In genomic region chr7:66260763-66261390, GRCm38 (mm10) we compare ENCODE assay signal across 11 mouse cellular contexts.
DNase-seq lines count a peak whose midpoint lies in the region; ATAC-seq lines count a peak whose summit lies in the region.
"Had no signal": no experiment of that assay in that cellular context is flagged by ENCODE, and none has a peak within 500 bp of the region (broad histone marks: within the 10 kb centered on the region; RNA-seq: fewer than 3 reads in every experiment).

No protein-coding gene starts in this region.

- H3K36me3 ChIP-seq in hindbrain, embryonic 10.5 days: no peaks in the 10 kb centered on the region
- H3K36me3 ChIP-seq in hindbrain, embryonic 11.5 days (ENCODE audit: control insufficient read depth, insufficient read depth, low read length): no peaks in the 10 kb centered on the region
- H3K36me3 ChIP-seq in heart, embryonic 16.5 days (ENCODE audit: control insufficient read depth, insufficient read depth): no peaks in the 10 kb centered on the region
- H3K36me3 ChIP-seq: neural tube, embryonic 13.5 days had no signal

- WGBS in hindbrain, embryonic 10.5 days: 85% methylated on average over 7 of the region's 7 CpGs
- WGBS in hindbrain, embryonic 11.5 days: 84% methylated on average over 7 of the region's 7 CpGs
- WGBS in heart, embryonic 16.5 days: 46% methylated on average over 7 of the region's 7 CpGs

- no peak for DNase-seq in hindbrain, embryonic 10.5 days (ENCODE audit: low spot score)
- no peak for DNase-seq in hindbrain, embryonic 11.5 days (ENCODE audit: low spot score)
- DNase-seq in MN1 (ENCODE audit: low spot score): peak; percentile 26
- DNase-seq in brain, adult 2 months (ENCODE audit: low read depth, low spot score): peak; percentile 91
- no peak for DNase-seq in adrenal gland, adult 2 months
- DNase-seq in layer of hippocampus, adult 9-11 months: no peak
- DNase-seq in spleen, postnatal 4 days (ENCODE audit: low spot score in 2 of 2): no peak
- DNase-seq: spleen, adult 18-20 months had no signal

- ATAC-seq in hindbrain, embryonic 11.5 days (ENCODE audit: low FRiP score): no peak
- peak; percentile 37; the same call in 1 of the 2 replicates for ATAC-seq in heart, embryonic 16.5 days (replicated peaks; ENCODE audit: extremely low read depth, insufficient read depth, low FRiP score)

- 0 out of 2 replicates have a peak overlapping the region, but pooled peaks have one; percentile 23 for H3K27ac ChIP-seq in hindbrain, embryonic 10.5 days
- no peak overlapping the region for H3K27ac ChIP-seq in hindbrain, embryonic 11.5 days (ENCODE audit: low read depth, low read length)
- H3K27ac ChIP-seq in heart, embryonic 16.5 days (ENCODE audit: low read length): no peak overlapping the region
- H3K27ac ChIP-seq: limb, embryonic 12.5 days; neural tube, embryonic 13.5 days had no signal

- H3K4me1 ChIP-seq in hindbrain, embryonic 10.5 days (replicated peaks): peaks cover 22% of the 10 kb centered on the region
- H3K4me1 ChIP-seq in hindbrain, embryonic 11.5 days (replicated peaks; ENCODE audit: control insufficient read depth, insufficient read depth, low read length): no peaks in the 10 kb centered on the region
- H3K4me1 ChIP-seq in heart, embryonic 16.5 days (ENCODE audit: control insufficient read depth, insufficient read depth, low read length): peaks cover 11% of the 10 kb centered on the region

- no peak overlapping the region for H3K4me2 ChIP-seq in hindbrain, embryonic 11.5 days (replicated peaks; ENCODE audit: low read depth, low read length)
- no peak overlapping the region for H3K4me2 ChIP-seq in heart, embryonic 16.5 days (ENCODE audit: low read depth, low read length)
- H3K4me2 ChIP-seq: limb, embryonic 12.5 days; neural tube, embryonic 13.5 days had no signal

- no peaks in the 10 kb centered on the region for H3K9me3 ChIP-seq in hindbrain, embryonic 10.5 days
- H3K9me3 ChIP-seq in hindbrain, embryonic 11.5 days (ENCODE audit: control insufficient read depth, low read length): no peaks in the 10 kb centered on the region
- no peaks in the 10 kb centered on the region for H3K9me3 ChIP-seq in heart, embryonic 16.5 days (replicated peaks; ENCODE audit: control insufficient read depth, low read length)
- H3K9me3 ChIP-seq: limb, embryonic 12.5 days; neural tube, embryonic 13.5 days had no signal

- H3K27me3 ChIP-seq in hindbrain, embryonic 10.5 days (ENCODE audit: insufficient read depth, poor library complexity, severe bottlenecking): no peaks in the 10 kb centered on the region
- H3K27me3 ChIP-seq in hindbrain, embryonic 11.5 days (ENCODE audit: control insufficient read depth, insufficient read depth, low read length): no peaks in the 10 kb centered on the region
- no peaks in the 10 kb centered on the region for H3K27me3 ChIP-seq in heart, embryonic 16.5 days (ENCODE audit: control insufficient read depth, insufficient read depth, low read length)
- H3K27me3 ChIP-seq: limb, embryonic 12.5 days; neural tube, embryonic 13.5 days had no signal

- no peak overlapping the region for H3K9ac ChIP-seq in hindbrain, embryonic 11.5 days (ENCODE audit: low read depth, low read length)
- H3K9ac ChIP-seq in heart, embryonic 16.5 days (ENCODE audit: low read length): no peak overlapping the region
- H3K9ac ChIP-seq: limb, embryonic 12.5 days; neural tube, embryonic 13.5 days had no signal

- no peak overlapping the region for H3K4me3 ChIP-seq in hindbrain, embryonic 10.5 days
- no peak overlapping the region for H3K4me3 ChIP-seq in hindbrain, embryonic 11.5 days (ENCODE audit: low read depth, low read length)
- H3K4me3 ChIP-seq in heart, embryonic 16.5 days (ENCODE audit: low read length): no peak overlapping the region
- H3K4me3 ChIP-seq: limb, embryonic 12.5 days; neural tube, embryonic 13.5 days had no signal

Comparison
In these comparisons a context has a peak if more than half of its experiments do, and no peak if none do; other contexts are left out.
1. DNase-seq: peak in MN1 (single experiment) and brain, adult 2 months (single experiment); none in hindbrain, embryonic 10.5 days (single experiment), hindbrain, embryonic 11.5 days (single experiment), adrenal gland, adult 2 months (single experiment), layer of hippocampus, adult 9-11 months (single experiment) and spleen, postnatal 4 days (0 of 2).